Mouse (Mus musculus) midbrain, embryonic 13.5 days (tissue): ENCODE measurements around the gene Mapkapk2. TPM values are rescaled to one million over a fixed set of nuclear protein-coding genes. Genes with fewer than 3 reads are reported as not detected.
A peak's percentile ranks its signal among the peaks of the same experiment; 100 is the strongest.

ENCODE experiments used
- ATAC-seq: fragments of 200-750 bp; cut with Nextera tagmentation; 2 replicates; pipeline ENCODE4 v1.8.0; 2017; ENCODE audit warnings: mild to moderate bottlenecking, moderate TSS enrichment, moderate library complexity
- H3K27ac ChIP-seq: fragments of 300-500 bp; sonication (generic); 2 replicates; pipeline ENCODE4 v1.5.1; 2015; ENCODE audit warnings: inconsistent platforms, mild to moderate bottlenecking, moderate library complexity
- H3K27me3 ChIP-seq: fragments of 300-500 bp; sonication (generic); 2 replicates; pipeline ENCODE4 v1.6.1; 2015; ENCODE audit warnings: mild to moderate bottlenecking, inconsistent platforms
- H3K36me3 ChIP-seq: fragments of 300-500 bp; sonication (generic); 2 replicates; pipeline ENCODE4 v1.6.1; 2015; ENCODE audit warnings: mild to moderate bottlenecking, inconsistent platforms
- H3K4me1 ChIP-seq: fragments of 300-500 bp; sonication (generic); replicated peaks from 2 replicates; pipeline ENCODE4 v1.6.1; 2015; ENCODE audit warnings: inconsistent platforms
- H3K4me2 ChIP-seq: fragments of 300-500 bp; sonication (generic); replicated peaks from 2 replicates; pipeline ENCODE4 v1.6.1; 2015; ENCODE audit warnings: moderate library complexity, mild to moderate bottlenecking, inconsistent platforms
- H3K4me3 ChIP-seq: fragments of 300-500 bp; sonication (generic); replicated peaks from 2 replicates; pipeline ENCODE4 v1.5.1; 2015; ENCODE audit warnings: mild to moderate bottlenecking, inconsistent platforms
- H3K9ac ChIP-seq: fragments of 300-500 bp; sonication (generic); replicated peaks from 2 replicates; pipeline ENCODE4 v1.6.1; 2015; ENCODE audit warnings: mild to moderate bottlenecking, inconsistent platforms
- H3K9me3 ChIP-seq: fragments of 300-500 bp; sonication (generic); 2 replicates; pipeline ENCODE4 v1.6.1; 2016; ENCODE audit warnings: mild to moderate bottlenecking, inconsistent platforms
- WGBS: fragments of 180-500 bp; shearing (Covaris S2); methylation state at CpG from one replicate; pipeline ENCODE4 v1.1.7; 2015; 5-methylcytosine and 5-hydroxymethylcytosine counted together
- polyA plus RNA-seq: library from polyadenylated mRNA; unstranded; fragments of >200 nt; fragmentation: Nextera tagmentation; extraction: Ambion mirVana; gene quantifications from 2 replicates; pipeline ENCODE4 v1.2.1, GENCODE M21; 2015

The Mapkapk2 gene
- polyA plus RNA-seq, 1 experiment from 2014 or later, result 36.3 TPM

DNA sequence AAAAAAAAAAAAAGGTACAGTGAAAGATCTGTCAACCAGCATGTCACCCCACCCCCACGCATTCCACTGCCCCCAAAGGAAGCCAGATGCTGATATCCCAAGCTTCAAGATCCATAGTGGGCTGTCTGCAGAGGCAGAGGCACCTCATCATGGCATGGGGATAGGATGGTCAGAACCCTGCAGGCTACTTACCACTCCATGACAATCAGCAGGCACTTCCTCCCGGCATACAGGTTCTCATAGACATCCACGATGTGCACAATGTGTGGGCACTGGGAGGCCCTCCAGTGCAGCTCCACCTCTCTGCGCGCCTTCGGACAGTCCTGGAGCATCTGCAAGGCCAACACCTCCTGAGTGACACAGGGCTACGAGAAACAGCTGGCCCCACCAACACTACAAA is 39.2 kb downstream of the Mapkapk2 start:
- 90% methylated on average over 7 of the region's 7 CpGs for WGBS
- Histone ChIP-seq H3K4me3 (no peak overlapping the region), H3K27ac (no peak overlapping the region), H3K4me1 (peaks cover 61% of the 10 kb centered on the region), H3K9me3 (no peaks in the 10 kb centered on the region), H3K9ac (no peak overlapping the region), H3K27me3 (no peaks in the 10 kb centered on the region), H3K4me2 (no peak overlapping the region), H3K36me3 (peaks cover 45% of the 10 kb centered on the region)
- no peak for ATAC-seq

- Histone ChIP-seq H3K9me3 (no peaks in the 10 kb centered on the region), H3K4me2 (no peak overlapping the region), H3K4me1 (peaks cover 38% of the 10 kb centered on the region), H3K27me3 (no peaks in the 10 kb centered on the region), H3K27ac (no peak overlapping the region), H3K36me3 (peaks cover 45% of the 10 kb centered on the region), H3K9ac (no peak overlapping the region), H3K4me3 (no peak overlapping the region)
- ATAC-seq, result no peak
- 95% methylated on average over 4 of the region's 4 CpGs for WGBS
Observed at GRCm38 (mm10) chr1:131054251-131054650, 43.4 kb downstream of the Mapkapk2 start.

- no peak overlapping the region for H3K9ac ChIP-seq
- H3K4me2 ChIP-seq, result no peak overlapping the region
- no peak overlapping the region for H3K27ac ChIP-seq
- H3K36me3 ChIP-seq, result peaks cover 45% of the 10 kb centered on the region
- H3K9me3 ChIP-seq, result no peaks in the 10 kb centered on the region
- H3K4me1 ChIP-seq, result peaks cover 32% of the 10 kb centered on the region
- H3K4me3 ChIP-seq, result no peak overlapping the region
- 56% methylated on average over 4 of the region's 4 CpGs for WGBS
- ATAC-seq, result peak; percentile 29
- no peaks in the 10 kb centered on the region for H3K27me3 ChIP-seq
Observed at GRCm38 (mm10) chr1:131053656-131054055, 44.0 kb downstream of the Mapkapk2 start.

DNA sequence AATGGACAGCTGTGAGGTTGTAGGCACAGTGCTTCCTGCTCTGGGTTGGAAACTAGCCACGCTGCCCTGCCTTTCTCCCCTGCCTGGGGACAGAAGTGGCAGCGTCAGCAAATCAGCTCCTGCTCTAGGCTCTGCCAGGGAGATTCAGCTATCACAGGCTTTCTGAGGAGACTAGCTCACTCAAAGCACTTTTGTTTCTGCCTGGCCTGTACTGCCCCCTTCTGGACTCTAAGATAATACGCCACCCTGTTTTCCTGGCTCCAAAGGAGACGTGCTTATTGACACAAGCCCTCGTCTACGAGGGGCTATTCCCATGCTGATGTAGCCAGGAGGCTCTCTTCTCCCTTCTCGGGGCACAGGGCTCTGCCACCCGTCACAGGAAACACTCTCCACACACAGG is 44.4 kb downstream of the Mapkapk2 start:
- Histone ChIP-seq H3K36me3 (peaks cover 45% of the 10 kb centered on the region), H3K4me2 (no peak overlapping the region), H3K9me3 (no peaks in the 10 kb centered on the region), H3K4me3 (no peak overlapping the region), H3K27me3 (no peaks in the 10 kb centered on the region), H3K27ac (peak overlapping the region; percentile 40), H3K9ac (no peak overlapping the region), H3K4me1 (peaks cover 28% of the 10 kb centered on the region)
- WGBS, result 7% methylated on average over 8 of the region's 8 CpGs
- peak; percentile 84 for ATAC-seq

- Histone ChIP-seq H3K4me3 (no peak overlapping the region), H3K9me3 (no peaks in the 10 kb centered on the region), H3K27me3 (no peaks in the 10 kb centered on the region), H3K36me3 (peaks cover 24% of the 10 kb centered on the region), H3K4me2 (no peak overlapping the region), H3K9ac (no peak overlapping the region), H3K27ac (no peak overlapping the region), H3K4me1 (peaks cover 25% of the 10 kb centered on the region)
- ATAC-seq, result no peak
- WGBS, result 46% methylated on average over 7 of the region's 7 CpGs
Observed at GRCm38 (mm10) chr1:131051073-131051472, 46.6 kb downstream of the Mapkapk2 start.

DNA sequence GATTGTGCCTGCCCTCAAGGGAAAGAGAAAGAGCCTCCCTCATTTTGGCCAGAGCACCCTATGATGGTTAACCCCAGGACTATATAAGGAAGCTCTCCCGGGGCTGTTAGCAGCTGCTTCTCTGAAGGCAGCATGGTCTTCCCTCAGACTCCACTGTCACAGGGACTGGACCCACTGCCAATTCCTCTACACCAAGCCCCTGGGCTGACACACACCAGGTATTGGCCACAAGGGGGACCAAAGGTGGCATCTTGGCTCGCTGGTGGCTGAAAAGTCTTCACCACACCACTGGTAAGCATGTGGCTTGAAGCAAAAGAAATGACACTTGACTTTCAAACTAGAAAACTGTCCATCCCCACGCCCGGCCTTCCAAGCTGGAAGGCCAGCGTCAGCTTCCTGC is 47.0 kb downstream of the Mapkapk2 start:
- no peaks in the 10 kb centered on the region for H3K27me3 ChIP-seq
- WGBS, result 83% methylated on average over 5 of the region's 5 CpGs
- H3K4me3 ChIP-seq, result no peak overlapping the region
- no peak overlapping the region for H3K27ac ChIP-seq
- H3K9ac ChIP-seq, result no peak overlapping the region
- H3K9me3 ChIP-seq, result no peaks in the 10 kb centered on the region
- peaks cover 19% of the 10 kb centered on the region for H3K36me3 ChIP-seq
- H3K4me1 ChIP-seq, result peaks cover 24% of the 10 kb centered on the region
- H3K4me2 ChIP-seq, result no peak overlapping the region
- ATAC-seq, result no peak

GRCm38 (mm10) chr1:131050011-131050410 is 47.6 kb downstream of the Mapkapk2 start:
- ATAC-seq, result no peak
- Histone ChIP-seq H3K9ac (no peak overlapping the region), H3K4me3 (no peak overlapping the region)

GRCm38 (mm10) chr1:131049361-131049806 is 48.2 kb downstream of the Mapkapk2 start:
- Histone ChIP-seq H3K36me3 (peaks cover 7% of the 10 kb centered on the region), H3K9me3 (no peaks in the 10 kb centered on the region), H3K4me2 (no peak overlapping the region), H3K27ac (no peak overlapping the region), H3K4me1 (peaks cover 20% of the 10 kb centered on the region), H3K9ac (no peak overlapping the region), H3K27me3 (no peaks in the 10 kb centered on the region), H3K4me3 (no peak overlapping the region)
- ATAC-seq, result no peak
- 83% methylated on average over 5 of the region's 5 CpGs for WGBS

More at GRCm38 (mm10) chr1:131050011-131050410, 47.6 kb downstream of the Mapkapk2 start:
- Histone ChIP-seq H3K27me3 (no peaks in the 10 kb centered on the region), H3K4me1 (peaks cover 20% of the 10 kb centered on the region), H3K27ac (no peak overlapping the region), H3K4me2 (no peak overlapping the region), H3K9me3 (no peaks in the 10 kb centered on the region), H3K36me3 (peaks cover 13% of the 10 kb centered on the region)
- WGBS, result 94% methylated on average over 5 of the region's 5 CpGs

DNA sequence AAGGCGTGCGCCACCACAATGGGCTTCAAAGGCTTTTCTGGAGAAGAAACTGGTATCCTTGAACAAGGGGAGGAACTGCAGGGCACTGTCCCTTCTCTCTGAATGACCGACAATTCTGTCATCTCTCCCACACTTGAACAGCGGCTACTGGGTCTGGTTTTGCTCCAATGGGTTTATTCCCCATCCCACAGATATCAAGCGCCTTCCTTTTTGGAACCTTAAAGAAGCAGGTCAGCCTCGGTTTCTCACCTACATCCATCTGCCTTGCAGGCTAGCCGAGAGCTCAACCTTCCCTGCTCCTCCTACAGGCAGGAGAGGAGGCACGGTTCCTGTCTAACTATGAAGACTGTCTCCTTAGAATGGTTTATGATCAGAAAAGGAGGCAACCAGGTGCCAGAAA is 48.7 kb downstream of the Mapkapk2 start:
- no peak for ATAC-seq
- Histone ChIP-seq H3K36me3 (peaks cover 3% of the 10 kb centered on the region), H3K4me3 (no peak overlapping the region), H3K9me3 (no peaks in the 10 kb centered on the region), H3K4me1 (peaks cover 20% of the 10 kb centered on the region), H3K9ac (no peak overlapping the region), H3K27ac (no peak overlapping the region), H3K27me3 (no peaks in the 10 kb centered on the region), H3K4me2 (no peak overlapping the region)
- 94% methylated on average over 8 of the region's 8 CpGs for WGBS

GRCm38 (mm10) chr1:131048121-131048863 is 49.3 kb downstream of the Mapkapk2 start:
- Histone ChIP-seq H3K4me3 (no peak overlapping the region), H3K27me3 (no peaks in the 10 kb centered on the region), H3K36me3 (no peaks in the 10 kb centered on the region), H3K9me3 (no peaks in the 10 kb centered on the region), H3K4me1 (peaks cover 17% of the 10 kb centered on the region), H3K9ac (no peak overlapping the region), H3K4me2 (no peak overlapping the region), H3K27ac (no peak overlapping the region)
- 88% methylated on average over 6 of the region's 6 CpGs for WGBS
- no peak for ATAC-seq

DNA sequence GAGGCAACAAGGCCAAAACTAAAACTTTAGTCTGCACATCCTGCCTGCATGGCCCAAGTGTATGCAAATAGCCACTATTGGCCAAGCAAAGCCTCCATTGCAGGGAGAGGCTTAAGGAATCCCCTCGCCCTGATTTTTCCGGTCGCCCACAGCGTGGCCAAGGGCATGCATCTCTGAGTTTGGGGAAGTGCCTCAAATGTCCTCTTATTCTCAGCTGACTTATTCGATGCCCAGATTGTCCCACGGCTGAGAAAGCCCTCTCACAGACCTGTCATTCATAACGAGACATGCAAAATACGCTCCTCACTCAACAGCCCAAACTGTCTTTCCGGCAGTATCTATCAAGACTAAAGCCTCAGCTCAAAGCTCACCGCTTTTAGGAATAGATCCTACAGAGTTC is 51.0 kb downstream of the Mapkapk2 start:
- Histone ChIP-seq H3K27me3 (no peaks in the 10 kb centered on the region), H3K27ac (no peak overlapping the region), H3K4me3 (no peak overlapping the region), H3K4me1 (peaks cover 8% of the 10 kb centered on the region; the same call in 1 of the 2 replicates), H3K9ac (no peak overlapping the region), H3K9me3 (0 out of 2 replicates have a peak, but pooled peaks cover 3% of the 10 kb centered on the region), H3K36me3 (no peaks in the 10 kb centered on the region), H3K4me2 (no peak overlapping the region)
- 90% methylated on average over 10 of the region's 10 CpGs for WGBS
- no peak for ATAC-seq

GRCm38 (mm10) chr1:131045723-131046355 is 51.8 kb downstream of the Mapkapk2 start:
- H3K9ac ChIP-seq, result no peak overlapping the region
- no peak overlapping the region for H3K4me3 ChIP-seq
- H3K9me3 ChIP-seq, result 0 out of 2 replicates have a peak, but pooled peaks cover 3% of the 10 kb centered on the region
- H3K4me2 ChIP-seq, result no peak overlapping the region
- H3K27ac ChIP-seq, result no peak overlapping the region
- no peaks in the 10 kb centered on the region for H3K36me3 ChIP-seq
- 90% methylated on average over 2 of the region's 2 CpGs for WGBS
- H3K4me1 ChIP-seq, result peaks cover under 1% of the 10 kb centered on the region; the same call in 1 of the 2 replicates
- H3K27me3 ChIP-seq, result no peaks in the 10 kb centered on the region
- ATAC-seq, result no peak
